Mouse (Mus musculus) heart, adult 2 months (tissue): ENCODE results near the gene Grin2c. TPM values are rescaled to one million over a fixed set of nuclear protein-coding genes. Genes with fewer than 3 reads are reported as not detected.

Source experiments
- DNase-seq, 2 experiments: peaks; one replicate each; pipeline ENCODE4 v3.0.0; 2021
- H3K27ac ChIP-seq: fragments of 200-600 bp; 2 replicates; pipeline ENCODE4 v1.8.1; 2022
- H3K27me3 ChIP-seq: fragments of 200-500 bp; 2 replicates; pipeline ENCODE4 v1.6.1; 2012; ENCODE audit warnings: mild to moderate bottlenecking, low read length, inconsistent platforms, mixed read lengths; ENCODE audit not compliant: control insufficient read depth, insufficient read depth
- H3K36me3 ChIP-seq: fragments of 200-500 bp; 2 replicates; pipeline ENCODE4 v1.6.1; 2012; ENCODE audit warnings: low read length, inconsistent platforms; ENCODE audit not compliant: control insufficient read depth, insufficient read depth
- H3K4me1 ChIP-seq: fragments of 200-500 bp; 2 replicates; pipeline ENCODE4 v1.6.1; 2011; ENCODE audit warnings: low read length; ENCODE audit not compliant: control insufficient read depth, insufficient read depth
- H3K4me3 ChIP-seq: fragments of 200-600 bp; 2 replicates; pipeline ENCODE4 v1.8.1; 2022
- H3K79me2 ChIP-seq: fragments of 200-500 bp; replicated peaks from 2 replicates; pipeline ENCODE4 v1.6.1; 2012; ENCODE audit warnings: mild to moderate bottlenecking, inconsistent platforms, low read length, moderate library complexity, mixed read lengths; ENCODE audit not compliant: control insufficient read depth, insufficient read depth
- H3K9ac ChIP-seq: fragments of 200-500 bp; 2 replicates; pipeline ENCODE4 v1.6.1; 2012; ENCODE audit warnings: low read depth, mild to moderate bottlenecking, control low read depth, inconsistent platforms, low read length, mixed read lengths
- CTCF ChIP-seq: fragments of 200-600 bp; IDR thresholded peaks from 2 replicates; pipeline ENCODE4 v1.8.1; 2022; ENCODE audit warnings: antibody characterized with exemption, mild to moderate bottlenecking, moderate library complexity
- EP300 ChIP-seq: fragments of 200-500 bp; IDR thresholded peaks from 2 replicates; pipeline ENCODE4 v1.6.1; 2011; ENCODE audit warnings: low read depth, low read length, control low read depth; ENCODE audit not compliant: insufficient read depth
- POLR2A ChIP-seq: fragments of 200-500 bp; IDR thresholded peaks from 2 replicates; pipeline ENCODE4 v1.6.1; 2011; ENCODE audit warnings: mild to moderate bottlenecking, low read depth, low read length, control low read depth; ENCODE audit not compliant: insufficient read depth
- WGBS: fragments of 180-500 bp; shearing (Covaris S2); methylation state at CpG from one replicate; pipeline ENCODE4 v1.1.7; 2018; 5-methylcytosine and 5-hydroxymethylcytosine counted together
- intact Hi-C: fragments of 180-260 bp; cut with DNase I; formaldehyde crosslinking; loops from one replicate; pipeline ENCODE4 v1.15.1; 2025
- polyA plus RNA-seq: library from polyadenylated mRNA; depleted of rRNA; stranded (reverse); fragments of >200 nt; gene quantifications from 2 replicates; pipeline ENCODE4 v1.2.3, GENCODE M21; 2012
- total RNA-seq, 2 experiments: library from RNA; stranded (reverse); gene quantifications; 2 replicates each; pipeline ENCODE4 v1.2.3; 2021

The Grin2c gene
- total and polyA plus RNA-seq, 3 experiments: 0.25 to 2.0 (median 0.26) TPM

GRCm38 (mm10) chr11:115219263-115219662, 47.8 kb downstream of the Grin2c start:
- H3K4me3 ChIP-seq: no peak overlapping the region
- TF ChIP-seq POLR2A (no peak), EP300 (peak; percentile 77; the same call in 1 of the 2 replicates)
- no peaks in the 10 kb centered on the region for H3K79me2 ChIP-seq
- peaks cover 9% of the 10 kb centered on the region for H3K4me1 ChIP-seq
- no peaks in the 10 kb centered on the region for H3K27me3 ChIP-seq
- DNase-seq: peak; percentile 49 to 78
- H3K36me3 ChIP-seq: no peaks in the 10 kb centered on the region
- H3K27ac ChIP-seq: peak overlapping the region; percentile 55
- WGBS: 20% methylated on average over 9 of the region's 9 CpGs
- intact Hi-C loops: no loop called here
- H3K9ac ChIP-seq: no peak overlapping the region

DNA sequence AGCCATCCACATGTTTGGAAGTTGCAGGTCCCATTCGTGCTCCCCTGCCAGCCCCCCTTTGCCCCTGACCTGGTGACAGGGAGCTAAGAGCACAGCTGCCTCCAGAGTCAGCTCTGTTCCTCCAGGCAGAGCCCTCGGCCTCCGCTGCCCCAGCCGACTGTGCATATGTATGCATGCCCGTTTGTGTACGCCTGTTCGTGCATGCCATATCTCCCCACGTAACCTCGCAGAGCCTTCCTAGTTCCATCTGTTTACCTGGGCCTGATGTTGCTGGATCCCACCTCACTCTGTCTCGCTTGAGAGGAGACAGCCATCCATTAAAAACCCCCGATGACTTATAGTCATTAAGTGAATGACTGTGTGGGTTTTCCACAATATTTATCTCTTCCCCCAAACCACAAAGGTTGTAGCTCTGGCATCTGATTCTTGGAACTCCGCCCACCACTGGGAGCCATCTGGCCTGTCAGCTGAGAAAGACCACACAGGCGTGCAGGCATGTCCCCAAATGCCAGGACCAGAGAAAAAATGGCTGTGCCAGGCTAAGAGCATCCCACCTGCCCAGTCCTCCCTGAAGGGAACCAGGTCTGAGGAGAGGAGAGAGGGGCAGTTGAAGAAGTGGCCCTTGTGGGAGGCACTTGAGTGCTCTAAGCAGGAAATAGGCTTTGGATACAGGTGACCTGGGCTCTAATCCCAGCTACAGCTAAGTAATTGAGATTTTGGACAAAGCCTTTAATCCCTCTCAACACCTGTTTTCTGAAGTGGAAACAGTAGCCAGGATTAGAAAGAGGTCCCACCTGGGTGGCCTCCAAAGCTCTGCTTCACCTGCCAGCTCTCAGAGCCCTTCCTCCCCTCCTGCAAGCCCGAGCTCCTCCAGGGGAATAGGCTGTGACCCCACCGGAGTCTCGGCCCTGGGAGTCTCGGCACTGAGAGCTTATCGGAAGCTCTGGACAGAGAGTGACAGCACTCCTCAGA, 49.3 kb downstream of the Grin2c start:
- peaks cover 9% of the 10 kb centered on the region for H3K4me1 ChIP-seq
- H3K27me3 ChIP-seq: no peaks in the 10 kb centered on the region
- intact Hi-C loops: no loop called here
- no peak overlapping the region for H3K4me3 ChIP-seq
- TF ChIP-seq CTCF: no peak
- no peak for TF ChIP-seq POLR2A
- no peak for TF ChIP-seq EP300
- no peak overlapping the region for H3K27ac ChIP-seq
- WGBS: 64% methylated on average over 18 of the region's 18 CpGs
- H3K36me3 ChIP-seq: no peaks in the 10 kb centered on the region
- H3K9ac ChIP-seq: no peak overlapping the region
- H3K79me2 ChIP-seq: no peaks in the 10 kb centered on the region
- DNase-seq: no peak

DNA sequence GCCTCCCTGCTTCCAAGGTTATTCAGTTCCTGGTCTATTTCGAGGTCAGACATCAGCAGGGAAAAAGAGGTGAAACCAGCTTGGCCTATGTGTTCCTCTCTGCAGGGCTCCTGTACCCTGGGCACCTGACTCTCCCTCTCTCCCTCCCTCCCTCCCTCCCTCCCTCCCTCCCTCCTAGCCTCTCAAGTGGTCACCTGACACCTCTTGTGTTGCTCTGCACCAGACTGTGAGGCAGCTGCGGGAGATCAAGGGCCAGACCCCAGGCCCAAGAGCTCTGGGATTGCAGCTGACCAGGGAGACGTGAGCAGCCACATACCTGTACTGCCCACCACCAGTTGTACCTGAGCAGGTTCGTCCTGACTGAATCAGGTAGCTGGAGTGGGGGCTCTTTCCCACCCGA, 51.9 kb downstream of the Grin2c start:
- H3K79me2 ChIP-seq: no peaks in the 10 kb centered on the region
- intact Hi-C loops: no loop called here
- DNase-seq: no peak
- H3K4me1 ChIP-seq: peaks cover 10% of the 10 kb centered on the region
- 71% methylated on average over 5 of the region's 5 CpGs for WGBS
- no peaks in the 10 kb centered on the region for H3K36me3 ChIP-seq
- no peaks in the 10 kb centered on the region for H3K27me3 ChIP-seq
- TF ChIP-seq EP300 (no peak), CTCF (no peak), POLR2A (no peak; the same call in 1 of the 2 replicates)
- H3K4me3 ChIP-seq: no peak overlapping the region
- peak overlapping the region; percentile 30 for H3K9ac ChIP-seq
- H3K27ac ChIP-seq: peak overlapping the region; percentile 26

DNA sequence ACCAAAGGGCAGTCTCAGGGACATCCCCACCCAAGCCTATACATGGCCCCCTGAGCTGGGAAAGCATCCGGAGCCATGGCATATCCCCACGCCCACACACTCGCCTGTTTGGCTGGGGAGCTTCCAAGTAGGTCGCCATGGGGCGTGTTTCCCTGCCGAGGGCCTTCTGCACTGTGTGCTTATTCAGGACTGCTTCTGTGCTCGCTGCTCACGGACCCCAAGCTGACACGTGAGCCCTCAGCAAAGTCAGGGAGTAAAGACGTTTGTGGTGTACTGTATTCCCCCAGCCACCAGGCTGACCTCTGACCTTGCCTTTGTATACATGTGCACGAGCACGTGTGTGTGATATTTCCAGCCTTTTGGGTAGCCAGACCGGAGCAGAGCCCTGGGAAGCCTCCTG, 54.9 kb downstream of the Grin2c start:
- H3K4me1 ChIP-seq: peaks cover 1% of the 10 kb centered on the region; the same call in 1 of the 2 replicates
- TF ChIP-seq CTCF (no peak), POLR2A (no peak), EP300 (no peak)
- H3K79me2 ChIP-seq: no peaks in the 10 kb centered on the region
- no peak overlapping the region for H3K4me3 ChIP-seq
- no peaks in the 10 kb centered on the region for H3K36me3 ChIP-seq
- H3K9ac ChIP-seq: no peak overlapping the region
- intact Hi-C loops: no loop called here
- DNase-seq: no peak
- 34% methylated on average over 13 of the region's 13 CpGs for WGBS
- H3K27ac ChIP-seq: no peak overlapping the region
- no peaks in the 10 kb centered on the region for H3K27me3 ChIP-seq

- WGBS: 87% methylated on average over 7 of the region's 7 CpGs
- Histone ChIP-seq H3K27ac (no peak overlapping the region), H3K9ac (no peak overlapping the region), H3K79me2 (no peaks in the 10 kb centered on the region), H3K27me3 (no peaks in the 10 kb centered on the region), H3K4me1 (peaks cover 1% of the 10 kb centered on the region; the same call in 1 of the 2 replicates), H3K36me3 (no peaks in the 10 kb centered on the region), H3K4me3 (no peak overlapping the region)
- no peak for TF ChIP-seq EP300
- TF ChIP-seq CTCF: no peak
- no peak for TF ChIP-seq POLR2A
- no peak for DNase-seq
- intact Hi-C loops: no loop called here
Measured at GRCm38 (mm10) chr11:115209958-115210357, 57.1 kb downstream of the Grin2c start.
